Mouse (Mus musculus): ENCODE data around the gene Mre11a.

The Mre11a gene

DNA sequence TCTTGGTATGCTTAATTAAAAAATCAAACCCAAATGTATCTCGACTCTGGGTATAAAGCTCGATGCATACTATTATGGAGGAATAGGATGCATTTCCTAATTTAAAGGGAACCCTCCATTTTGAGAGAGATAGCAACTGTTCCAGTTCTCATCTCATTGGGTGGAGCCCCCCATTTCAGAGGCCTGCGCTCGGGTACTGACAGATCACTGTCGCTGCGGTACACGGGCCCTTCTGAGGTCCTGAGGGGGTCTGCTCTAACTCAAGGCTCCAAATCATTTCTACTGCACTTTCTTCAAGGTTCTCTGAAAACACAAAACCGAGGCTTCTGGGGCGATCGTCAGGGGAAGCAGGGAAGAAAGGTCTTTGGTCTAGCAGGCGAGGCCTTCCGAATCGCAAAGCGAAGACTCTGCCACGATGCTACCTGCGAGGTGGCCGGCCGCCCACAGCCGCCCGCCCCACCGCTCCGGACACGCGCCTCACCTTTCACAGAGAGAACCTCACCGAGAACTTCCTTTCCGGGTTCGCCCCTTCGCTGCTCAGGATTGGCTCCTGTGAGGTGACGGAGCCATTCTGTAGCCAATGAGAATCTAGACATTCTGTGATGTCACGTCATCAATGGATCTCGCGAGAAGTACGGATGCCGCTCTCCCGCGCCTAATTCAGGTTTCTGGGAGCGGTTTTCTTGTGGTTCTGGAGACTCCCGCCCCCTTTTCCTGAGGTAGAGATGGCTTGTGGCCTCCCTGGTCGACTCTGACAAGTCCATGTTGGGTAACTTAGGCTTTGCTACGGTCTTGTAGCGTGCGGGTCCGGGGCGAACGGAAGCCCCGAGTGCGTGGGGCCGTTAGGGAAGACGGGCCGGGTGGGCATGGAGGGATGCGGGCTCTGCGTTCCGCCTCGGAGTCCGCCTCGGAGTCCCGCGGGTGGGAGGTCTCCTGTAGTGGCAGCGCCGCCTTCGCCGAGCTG is at the start of gene Mre11a, which contains the start of gene Ankrd49:
Gene Mre11a (plus strand): TSS at position 616 of the 964 bp plus-strand sequence.
Gene Ankrd49 (minus strand): TSS at position 818 of the 964 bp plus-strand sequence.
- peak; percentile 96 for DNase-seq (ENCODE audit: low spot score)

- no peak for DNase-seq (ENCODE audit: low spot score)
Measured at GRCm38 (mm10) chr9:14739498-14740150, 44.8 kb upstream of the Mre11a start.

- no peak for DNase-seq (ENCODE audit: low spot score)
Measured at GRCm38 (mm10) chr9:14740151-14740924, 44.1 kb upstream of the Mre11a start, which contains the start of gene Piwil4. Gene Piwil4, minus strand, starts transcription at chr9:14740733.

GRCm38 (mm10) chr9:14750901-14751502 is 33.5 kb upstream of the Mre11a start:
- no peak for DNase-seq (ENCODE audit: low spot score)

- peak; percentile 29 for DNase-seq (ENCODE audit: low spot score)
Measured at GRCm38 (mm10) chr9:14751503-14752000, 32.9 kb upstream of the Mre11a start.

GRCm38 (mm10) chr9:14752001-14752522 is 32.4 kb upstream of the Mre11a start, which contains the start of gene Fut4:
Gene Fut4, minus strand, starts transcription at chr9:14752393.
- peak; percentile 75 for DNase-seq (ENCODE audit: low spot score)

- no peak for DNase-seq (ENCODE audit: low spot score)
Measured at GRCm38 (mm10) chr9:14753947-14754346, 30.5 kb upstream of the Mre11a start.

DNA sequence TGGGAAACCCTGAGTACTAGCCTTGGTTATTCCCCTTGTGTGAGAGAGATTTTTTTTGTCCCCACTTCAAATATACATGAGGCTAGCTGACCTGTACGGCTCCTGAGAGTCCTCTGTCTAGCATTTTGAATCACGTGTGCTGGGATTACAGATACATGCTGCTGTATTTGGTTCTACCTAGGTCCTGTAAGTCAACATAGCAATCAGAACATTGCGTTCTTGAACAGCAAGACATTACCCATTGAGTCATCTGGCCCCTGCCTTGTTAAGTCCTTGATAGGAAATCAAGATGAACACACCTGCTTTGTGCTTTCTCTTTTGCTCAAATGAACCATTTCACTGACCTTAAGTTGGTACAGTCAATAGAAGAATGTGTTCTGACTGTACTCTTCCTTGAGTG is 30.0 kb upstream of the Mre11a start:
- no peak for DNase-seq (ENCODE audit: low spot score)

DNA sequence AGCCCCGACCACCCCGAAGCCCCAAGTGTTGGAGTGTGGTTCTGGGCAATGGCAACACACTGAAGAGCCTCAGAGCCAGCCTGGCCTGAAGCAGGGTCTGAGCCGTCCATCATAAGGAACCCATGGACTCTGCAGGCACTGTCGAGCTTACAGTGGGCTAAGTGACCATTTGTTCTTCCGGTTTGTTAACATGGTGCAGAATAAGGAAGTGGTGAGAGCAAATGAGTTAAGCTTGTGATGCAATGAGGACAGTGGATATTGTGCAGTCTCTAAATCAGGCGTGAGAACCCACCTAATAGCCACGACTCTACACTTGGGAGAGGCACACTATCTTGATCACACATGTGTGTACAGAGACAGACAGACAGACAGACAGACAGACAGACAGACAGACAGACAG is 25.9 kb upstream of the Mre11a start:
- no peak for DNase-seq (ENCODE audit: low spot score)

DNA sequence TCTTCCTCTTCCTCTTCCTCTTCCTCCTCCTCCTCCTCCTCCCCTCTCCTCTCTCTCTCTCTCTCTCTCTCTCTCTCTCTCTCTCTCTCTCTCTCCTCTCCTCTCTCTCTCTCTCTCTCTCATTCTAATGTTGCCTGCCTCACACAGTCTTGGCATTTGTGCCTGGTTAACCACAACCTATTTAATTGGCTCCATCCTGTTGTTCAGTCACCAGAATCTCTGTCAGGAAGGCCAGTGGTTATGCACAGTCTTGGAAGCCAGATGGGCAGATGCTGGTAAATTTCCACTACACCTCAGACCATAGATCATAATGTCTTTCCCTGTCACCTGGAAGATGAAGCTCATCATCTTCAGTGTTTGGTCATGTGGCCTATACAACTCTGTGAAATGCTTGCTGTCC is 25.2 kb upstream of the Mre11a start:
- no peak for DNase-seq (ENCODE audit: low spot score)

DNA sequence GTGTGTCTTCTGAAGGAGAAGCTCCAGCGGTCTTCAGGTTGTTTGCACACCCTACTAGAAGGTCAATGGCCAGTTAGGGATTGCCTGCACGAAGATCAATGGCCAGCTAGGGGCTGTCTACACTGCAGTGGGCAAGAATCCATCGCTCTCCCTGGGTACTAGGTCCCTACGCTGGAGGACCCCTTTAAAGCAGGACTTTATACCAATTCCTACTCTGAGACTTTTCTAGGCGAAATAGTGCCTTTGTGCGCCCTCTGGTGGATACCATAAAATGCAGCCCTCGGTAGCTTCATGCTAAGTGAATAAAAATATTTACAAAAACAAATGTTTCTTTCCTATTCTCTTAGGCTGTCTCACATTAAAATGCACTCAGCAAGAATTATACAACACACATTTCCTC is 19.7 kb upstream of the Mre11a start:
- no peak for DNase-seq (ENCODE audit: low spot score)

GRCm38 (mm10) chr9:14769811-14770210 is 14.6 kb upstream of the Mre11a start:
- DNase-seq (ENCODE audit: low spot score), result no peak

DNA sequence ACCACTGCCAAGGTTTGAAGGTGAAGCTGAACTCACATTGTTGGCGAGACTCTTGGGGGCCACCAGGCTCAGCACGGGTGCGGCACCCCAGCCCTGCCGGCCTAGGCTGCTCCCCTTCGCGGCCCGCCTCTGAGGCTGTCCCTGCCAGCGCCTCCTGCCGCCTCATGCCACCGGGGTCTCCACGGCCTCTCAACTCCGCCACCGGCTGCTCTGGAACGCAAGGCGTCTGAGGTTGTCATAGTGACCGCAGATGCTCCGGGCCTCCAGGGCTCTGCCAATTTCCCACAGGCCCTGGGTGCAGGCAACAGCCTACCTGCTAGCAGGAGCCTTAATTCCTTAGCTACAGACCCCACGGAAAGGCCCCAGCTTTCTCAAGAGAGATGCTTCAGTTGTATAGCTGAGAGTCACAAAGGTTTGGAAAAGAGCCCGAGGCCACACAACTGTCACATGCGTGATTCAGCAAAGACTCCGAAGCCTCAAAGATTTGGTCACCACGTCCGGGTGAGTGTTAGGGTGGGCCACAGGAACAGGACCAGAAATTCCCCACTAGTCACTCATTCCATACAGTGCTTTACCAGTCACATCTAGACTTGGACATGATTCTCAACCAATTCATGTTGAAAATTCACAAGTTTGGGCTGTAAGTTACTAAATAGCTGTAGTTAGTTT is 13.5 kb upstream of the Mre11a start, which contains the start of gene 1700012B09Rik:
Gene 1700012B09Rik (minus strand): TSS at position 228 of the 669 bp plus-strand sequence.
- no peak for DNase-seq (ENCODE audit: low spot score)

- DNase-seq (ENCODE audit: low spot score), result no peak
Measured at GRCm38 (mm10) chr9:14772074-14772473, 12.4 kb upstream of the Mre11a start.

GRCm38 (mm10) chr9:14773813-14774212 is 10.6 kb upstream of the Mre11a start:
- DNase-seq (ENCODE audit: low spot score), result no peak

DNA sequence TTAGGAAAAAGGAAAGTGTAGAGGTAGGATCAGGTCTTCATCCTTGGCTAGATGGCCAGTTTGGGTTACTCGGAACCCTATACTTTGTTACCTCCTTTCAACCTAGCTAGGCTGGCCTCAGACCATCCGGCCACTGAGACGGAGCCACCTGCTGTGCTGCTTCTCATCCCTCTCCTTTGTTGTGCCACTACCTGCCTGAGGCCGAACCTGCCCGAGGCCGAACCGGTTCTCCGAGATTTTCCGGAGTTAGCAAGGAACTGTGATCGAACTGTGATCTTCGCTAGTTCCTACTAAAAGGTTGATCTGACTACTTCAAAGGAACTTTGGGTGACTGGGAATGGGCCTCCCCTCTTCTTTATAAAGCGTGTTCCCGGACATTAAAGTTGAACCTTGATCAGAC is 6.1 kb upstream of the Mre11a start:
- no peak for DNase-seq (ENCODE audit: low spot score)

DNA sequence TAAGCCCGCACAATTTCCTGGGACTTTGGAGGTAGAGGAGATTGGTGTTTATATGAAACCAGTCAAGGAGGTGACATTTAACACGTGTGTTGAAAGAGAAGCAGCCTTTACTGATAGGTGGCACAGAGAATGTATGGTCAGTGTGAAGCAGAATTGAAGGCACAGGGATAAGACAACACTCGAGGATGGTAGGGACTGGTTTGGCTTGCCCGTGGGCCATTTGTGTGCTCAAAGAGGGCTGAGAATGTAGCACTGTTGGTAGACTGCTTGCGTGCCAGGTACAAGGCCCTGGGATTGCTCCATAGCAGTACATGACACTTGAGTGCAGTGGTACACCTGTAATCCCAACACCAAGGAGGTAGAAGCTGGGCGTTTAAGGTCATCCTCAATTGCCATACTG is 2.9 kb downstream of the Mre11a start:
- no peak for DNase-seq (ENCODE audit: low spot score)

- DNase-seq (ENCODE audit: low spot score), result no peak
Measured at GRCm38 (mm10) chr9:14805714-14806113, 21.3 kb downstream of the Mre11a start.

DNA sequence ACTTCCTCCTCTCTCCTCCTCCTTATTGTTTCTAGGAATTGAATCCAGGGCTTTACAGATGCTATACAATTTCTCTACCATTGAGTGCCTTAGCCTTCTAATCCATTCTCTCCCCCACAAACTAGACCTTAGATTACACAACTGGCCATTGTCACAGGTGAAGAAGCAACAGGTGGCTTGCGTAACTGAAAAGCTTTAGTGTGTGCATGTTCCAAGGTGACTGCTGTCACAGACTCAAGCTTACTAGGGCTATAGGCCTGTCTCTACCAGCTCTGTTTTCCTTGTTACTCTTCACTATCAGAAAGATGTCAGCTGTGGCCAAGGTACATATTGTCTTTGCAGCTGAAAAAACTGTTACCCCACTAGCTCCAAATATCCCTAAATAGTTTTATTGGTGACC is 22.3 kb downstream of the Mre11a start:
- no peak for DNase-seq (ENCODE audit: low spot score)

- DNase-seq (ENCODE audit: low spot score), result no peak
Measured at GRCm38 (mm10) chr9:14810111-14810510, 25.7 kb downstream of the Mre11a start.

DNA sequence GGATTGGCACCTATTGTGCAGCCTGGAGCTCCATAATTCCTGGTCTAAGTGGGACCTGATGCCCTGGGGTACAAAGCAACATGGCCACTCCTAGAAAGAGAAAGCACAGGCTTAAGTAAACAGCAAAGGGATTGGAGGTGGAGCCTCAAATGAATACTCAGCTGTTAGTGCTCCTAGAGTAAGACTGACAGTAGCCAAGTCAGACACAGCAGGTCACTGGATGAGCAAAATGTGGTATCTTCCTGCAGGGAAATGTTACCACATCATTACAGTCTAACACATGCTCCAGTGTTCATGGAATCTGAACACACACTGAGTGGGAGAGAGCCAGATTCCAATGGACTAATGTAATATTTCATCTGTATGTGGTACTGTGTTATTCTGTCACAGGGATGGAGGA is 36.9 kb downstream of the Mre11a start:
- no peak for DNase-seq (ENCODE audit: low spot score)

Measured in yolk sac, embryonic 10.5 days (tissue).